Mouse (Mus musculus): ENCODE measurements around the gene Pnldc1. TPM values are rescaled to one million over a fixed set of nuclear protein-coding genes. Genes with fewer than 3 reads are reported as not detected.
"Not testable (repeated sequence)": the region's sequence is repeated elsewhere in the genome, so short reads cannot be mapped to it uniquely, and the experiment has no call there.

Pnldc1 gene
- total RNA-seq, 2 experiments from 2014 or later: 2.3 to 2.5 TPM

DNA sequence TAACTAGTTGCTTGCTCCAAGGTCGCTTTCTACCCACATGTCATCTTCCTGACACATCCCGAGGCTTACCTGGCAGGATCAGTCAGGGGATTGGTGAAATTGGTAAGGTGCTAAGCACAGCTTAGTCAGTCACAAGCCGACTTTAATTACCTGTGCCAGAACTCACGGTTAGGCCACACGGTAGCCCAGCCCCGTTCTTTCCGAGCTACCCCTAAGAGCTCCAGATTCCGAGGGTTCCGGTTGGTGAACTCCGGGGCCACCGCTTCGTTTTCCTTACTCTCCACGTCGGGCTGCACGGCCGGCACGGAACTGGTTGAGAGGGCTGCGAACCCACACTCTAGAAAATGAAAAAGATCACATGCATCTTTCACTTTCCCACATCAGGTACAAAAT lies 5.5 kb upstream of the Pnldc1 start, which contains the start of gene Tcp1:
Gene Tcp1 (plus strand): TSS at position 214 of the 393 bp plus-strand sequence.
- peak in 1 of 2 experiments; percentile 18 for DNase-seq (ENCODE audit: extremely low spot score in 1 of 2, low spot score in 1 of 2)

DNA sequence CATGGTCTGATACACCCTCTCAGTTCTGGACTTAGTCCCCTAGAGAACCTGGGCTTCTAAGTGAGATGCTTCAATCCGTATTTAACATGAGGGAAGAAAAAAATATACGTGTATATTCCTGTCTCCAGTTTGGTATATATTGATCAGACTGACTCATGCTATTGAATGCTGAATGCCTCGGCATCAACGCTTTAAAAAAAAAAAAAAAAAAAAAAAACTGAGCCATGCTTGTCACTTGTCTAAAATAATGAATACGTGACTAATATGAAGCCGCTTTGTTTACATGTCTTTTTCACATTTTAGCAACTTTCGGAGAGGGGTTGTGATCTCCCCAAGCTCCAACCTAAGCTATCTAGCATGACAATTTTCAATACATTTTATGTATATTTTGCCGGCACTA lies 361 bp upstream of the Pnldc1 start:
- DNase-seq (ENCODE audit: extremely low spot score in 1 of 2, low spot score in 1 of 2): no peak

DNA sequence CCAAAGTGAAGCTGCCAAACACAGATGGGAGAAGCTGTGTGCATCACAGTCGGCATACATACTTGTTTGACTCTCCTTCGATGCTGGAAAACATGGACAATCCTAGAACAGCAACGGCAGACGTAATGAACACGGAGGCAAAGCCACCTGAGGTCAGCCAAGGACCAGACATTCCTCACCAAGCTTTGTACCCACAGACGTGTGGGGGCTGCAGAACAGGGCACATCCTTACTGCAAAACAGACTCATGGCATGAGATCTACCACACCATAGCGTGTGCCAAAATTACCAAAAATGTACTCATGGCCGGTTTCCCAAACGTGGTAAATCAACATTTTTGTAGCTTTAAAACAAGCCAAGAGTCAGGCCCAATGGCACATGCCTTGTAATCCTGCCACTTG lies 3.6 kb downstream of the Pnldc1 start:
- DNase-seq (ENCODE audit: extremely low spot score in 1 of 2, low spot score in 1 of 2): no peak

DNA sequence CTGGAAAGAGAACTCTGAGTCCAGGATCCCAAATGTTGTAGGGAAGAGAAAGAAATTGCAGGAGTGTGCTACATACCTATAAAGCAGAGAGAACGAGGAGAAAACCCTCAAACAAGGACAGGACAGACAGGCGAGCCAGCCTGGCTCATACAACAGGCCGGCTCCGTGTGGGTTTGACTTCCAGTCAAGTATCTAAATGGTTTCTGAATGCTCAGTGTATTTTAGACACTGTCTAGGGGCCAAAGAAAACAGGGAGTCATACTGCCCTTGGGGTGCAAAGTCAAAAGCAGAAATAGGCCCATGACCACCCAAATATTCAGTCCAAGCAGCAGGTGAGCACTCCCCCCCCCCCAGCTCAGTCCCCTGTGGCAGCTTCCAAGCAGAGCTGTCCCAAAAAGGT lies 4.2 kb downstream of the Pnldc1 start:
- no peak for DNase-seq (ENCODE audit: extremely low spot score in 1 of 2, low spot score in 1 of 2)

DNA sequence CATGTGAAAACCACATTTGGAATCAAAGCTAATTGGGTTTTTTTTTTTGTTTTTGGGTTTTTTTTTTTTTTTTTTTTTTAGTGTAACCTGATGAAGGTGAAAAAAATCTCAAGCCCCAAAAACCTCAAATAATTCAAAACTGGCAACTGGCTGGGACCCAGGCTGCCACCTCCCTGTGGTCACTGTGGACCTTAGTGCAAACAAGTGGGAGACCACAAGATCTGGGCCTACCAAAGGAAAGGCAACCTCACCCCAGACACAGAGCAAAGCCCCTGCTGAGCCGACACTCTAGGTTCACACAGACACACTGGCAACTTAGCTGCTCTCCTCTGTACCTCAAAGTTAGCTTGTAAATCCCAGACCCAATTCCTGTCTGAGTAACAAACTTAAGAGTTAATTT lies 5.7 kb downstream of the Pnldc1 start:
- no peak for DNase-seq (ENCODE audit: extremely low spot score in 1 of 2, low spot score in 1 of 2)

GRCm38 (mm10) chr17:12903372-12904333 lies 6.4 kb downstream of the Pnldc1 start:
- no peak for DNase-seq (ENCODE audit: extremely low spot score in 1 of 2, low spot score in 1 of 2)

DNA sequence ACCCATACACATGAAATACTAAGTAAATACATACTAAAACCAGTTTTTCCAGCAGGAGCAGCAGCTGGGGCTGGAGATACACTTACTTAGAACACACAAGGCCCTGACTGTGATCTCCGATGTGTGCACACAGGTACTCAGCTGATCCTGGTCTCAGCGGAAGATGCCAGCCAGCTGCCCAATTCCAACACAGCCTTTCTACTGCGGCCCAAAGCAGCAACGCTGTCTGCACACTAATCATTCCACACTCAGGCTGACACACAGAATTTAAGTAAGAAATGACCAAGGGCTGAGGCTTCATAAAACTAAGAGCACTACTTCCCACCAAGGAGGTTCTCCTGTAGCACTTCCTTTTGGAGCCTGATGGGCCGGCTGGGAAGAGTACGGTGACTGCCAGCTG lies 7.7 kb downstream of the Pnldc1 start:
- no peak for DNase-seq (ENCODE audit: extremely low spot score in 1 of 2, low spot score in 1 of 2)

GRCm38 (mm10) chr17:12898607-12899006 lies 11.4 kb downstream of the Pnldc1 start:
- not testable (repeated sequence) for DNase-seq (ENCODE audit: extremely low spot score in 1 of 2, low spot score in 1 of 2)

DNA sequence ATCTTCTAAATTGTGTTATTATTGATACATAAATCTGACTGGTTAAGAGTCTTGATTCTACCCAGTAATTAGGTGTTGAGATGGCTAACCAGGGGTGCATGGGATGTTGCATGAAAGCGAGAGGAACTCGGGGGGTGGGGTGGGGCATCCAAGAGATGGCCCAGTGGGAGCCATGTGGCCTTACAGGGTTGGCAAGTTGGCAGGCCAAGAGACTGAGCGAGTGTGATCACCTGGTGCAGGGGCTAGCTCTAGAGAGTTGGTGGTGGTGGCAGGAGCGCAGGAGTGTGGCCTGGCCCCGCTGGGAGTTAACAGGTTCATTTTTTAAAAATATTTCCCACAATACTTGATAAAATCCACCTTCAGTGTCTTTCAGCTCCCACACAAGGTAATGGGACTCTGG lies 12.4 kb downstream of the Pnldc1 start:
- no peak for DNase-seq (ENCODE audit: extremely low spot score in 1 of 2, low spot score in 1 of 2)

DNA sequence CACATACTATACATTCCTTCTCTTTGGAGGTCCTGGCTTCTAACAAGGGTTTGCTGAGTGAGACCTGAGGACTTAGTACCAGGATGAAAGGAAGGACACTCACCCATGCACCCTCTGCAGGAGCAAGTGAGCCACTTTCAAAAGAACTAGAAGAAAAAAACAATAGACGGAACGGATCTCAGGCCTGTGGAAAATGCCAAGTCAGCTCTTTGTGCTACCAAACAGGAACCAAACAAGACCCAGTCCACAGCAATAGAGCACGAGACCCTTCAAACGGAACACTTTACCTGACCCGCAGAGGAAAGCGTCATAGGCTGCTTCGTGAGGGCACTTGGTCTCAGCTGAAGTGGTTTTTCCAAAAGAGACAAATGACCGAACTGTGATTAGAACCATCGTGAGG lies 18.0 kb downstream of the Pnldc1 start:
- no peak for DNase-seq (ENCODE audit: extremely low spot score in 1 of 2, low spot score in 1 of 2)

DNA sequence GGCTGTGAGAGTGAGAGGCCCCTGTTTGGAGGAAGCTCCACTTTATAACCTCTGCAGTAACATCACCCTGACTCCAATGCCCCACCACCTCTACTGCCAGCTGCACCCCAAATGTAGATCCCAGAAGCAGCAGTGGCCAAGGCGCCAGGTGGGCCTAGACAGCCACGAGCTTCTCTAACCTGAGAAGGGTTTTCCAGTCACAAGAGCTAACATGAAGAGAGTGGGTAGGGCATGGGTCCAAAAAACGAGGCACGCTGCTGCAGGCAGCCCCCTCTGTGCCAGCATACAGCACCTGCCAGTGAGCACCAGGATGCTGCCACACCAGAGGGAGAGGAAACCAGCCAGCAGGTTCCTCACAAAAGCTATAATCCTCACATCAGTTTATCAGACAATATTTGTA lies 19.0 kb downstream of the Pnldc1 start:
- DNase-seq (ENCODE audit: extremely low spot score in 1 of 2, low spot score in 1 of 2): no peak

GRCm38 (mm10) chr17:12887021-12887775 lies 22.8 kb downstream of the Pnldc1 start:
- DNase-seq (ENCODE audit: extremely low spot score in 1 of 2, low spot score in 1 of 2): no peak

GRCm38 (mm10) chr17:12886620-12887019 lies 23.4 kb downstream of the Pnldc1 start:
- DNase-seq (ENCODE audit: extremely low spot score in 1 of 2, low spot score in 1 of 2): no peak

DNA sequence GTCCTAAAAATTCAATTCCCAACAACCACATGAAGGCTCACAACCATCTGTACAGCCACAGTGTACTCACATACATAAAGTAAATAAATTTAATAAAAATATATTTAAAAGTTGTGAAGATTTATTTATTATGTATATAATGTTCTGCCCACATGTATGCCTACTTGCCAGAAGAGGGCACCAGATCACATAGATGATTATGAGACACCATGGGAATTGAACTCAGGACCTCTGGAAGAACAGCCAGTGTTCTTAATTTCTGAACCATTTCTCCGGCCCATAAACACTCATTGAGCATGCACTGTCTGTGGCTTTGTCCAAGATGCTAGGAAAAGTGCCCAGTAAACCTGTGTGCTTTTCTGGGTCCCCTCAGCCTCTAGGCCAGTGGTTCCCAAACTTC lies 28.8 kb downstream of the Pnldc1 start:
- DNase-seq (ENCODE audit: extremely low spot score in 1 of 2, low spot score in 1 of 2): no peak

GRCm38 (mm10) chr17:12880178-12880577 lies 29.9 kb downstream of the Pnldc1 start:
- DNase-seq (ENCODE audit: extremely low spot score in 1 of 2, low spot score in 1 of 2): peak; percentile 73 to 81

DNA sequence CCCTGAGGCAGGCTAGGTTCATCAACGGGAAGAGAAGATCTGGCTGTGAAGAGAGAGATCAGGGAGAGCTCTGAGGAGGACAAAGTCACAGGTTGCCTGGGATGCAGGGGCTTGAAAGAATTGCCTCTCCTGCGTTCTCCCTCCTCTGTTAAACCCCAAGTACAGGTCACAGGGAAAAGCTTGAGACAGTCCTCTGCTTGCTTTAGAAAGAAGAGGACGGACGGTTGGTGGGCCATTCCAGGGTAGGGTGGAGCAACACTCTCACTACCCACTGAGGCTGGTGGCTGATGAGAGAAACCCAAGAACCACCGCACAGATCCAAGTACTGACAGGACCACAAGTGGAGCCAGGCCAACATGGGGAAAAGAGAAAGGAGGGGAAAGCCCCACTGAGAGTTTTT lies 34.3 kb downstream of the Pnldc1 start, which contains the start of gene Mrgprh:
Gene Mrgprh (plus strand): TSS at position 301 of the 400 bp plus-strand sequence.
- no peak for DNase-seq (ENCODE audit: extremely low spot score in 1 of 2, low spot score in 1 of 2)

DNA sequence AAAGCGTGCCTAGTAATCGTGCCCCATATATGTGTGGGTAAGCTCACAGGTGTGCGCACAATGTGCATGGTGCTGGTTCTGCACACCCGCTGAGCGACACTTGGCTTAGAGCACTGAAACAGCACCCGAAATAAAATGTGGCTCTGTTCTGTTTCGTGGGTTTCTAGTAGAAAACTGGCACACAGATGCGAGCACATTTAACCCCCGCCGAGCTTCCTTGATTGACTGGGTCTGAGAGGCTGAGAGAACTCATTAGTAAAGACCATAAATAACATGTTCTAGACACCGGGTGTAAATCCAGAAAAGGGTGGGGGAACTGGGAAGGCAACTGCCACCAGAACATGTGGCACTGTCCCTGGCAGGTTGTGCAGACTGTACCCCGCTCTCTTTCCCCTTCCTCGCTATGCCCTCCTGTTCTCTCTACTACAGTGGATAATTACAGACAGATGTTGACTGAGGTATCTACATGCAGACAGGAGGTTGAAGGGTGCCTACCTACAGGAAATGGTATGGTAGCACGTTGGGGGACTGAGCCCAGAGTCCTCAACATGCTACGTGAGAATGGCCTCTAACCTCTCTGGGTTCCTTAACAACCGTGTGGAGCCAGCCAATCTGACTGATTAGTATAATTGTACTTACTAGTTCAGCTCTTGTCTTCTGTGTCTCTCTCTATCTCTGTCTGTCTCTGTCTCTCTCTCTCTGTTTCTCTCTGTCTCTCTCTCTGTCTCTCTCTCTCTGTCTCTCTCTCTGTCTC lies 37.6 kb downstream of the Pnldc1 start:
- DNase-seq (ENCODE audit: extremely low spot score in 1 of 2, low spot score in 1 of 2): no peak

DNA sequence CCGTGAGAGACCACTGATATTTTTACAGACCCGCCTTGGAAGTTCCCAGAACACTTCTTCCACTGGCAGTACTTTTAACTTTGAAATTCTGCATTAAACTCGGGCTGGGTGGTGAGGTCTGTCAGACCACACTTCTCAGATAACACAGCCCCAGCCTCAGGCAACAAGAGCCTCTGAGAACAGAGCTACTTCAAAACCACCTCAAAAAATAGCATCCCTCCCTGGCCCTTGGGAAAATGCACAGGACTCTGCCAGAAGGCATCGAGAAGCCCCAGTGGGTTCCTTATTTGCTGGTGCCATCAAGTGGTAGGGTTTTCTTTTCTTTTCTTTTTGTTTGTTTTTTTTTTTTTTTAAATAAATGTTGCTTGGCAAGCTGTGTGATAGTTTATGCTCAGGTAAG lies 41.4 kb downstream of the Pnldc1 start:
- DNase-seq (ENCODE audit: extremely low spot score in 1 of 2, low spot score in 1 of 2): no peak

DNA sequence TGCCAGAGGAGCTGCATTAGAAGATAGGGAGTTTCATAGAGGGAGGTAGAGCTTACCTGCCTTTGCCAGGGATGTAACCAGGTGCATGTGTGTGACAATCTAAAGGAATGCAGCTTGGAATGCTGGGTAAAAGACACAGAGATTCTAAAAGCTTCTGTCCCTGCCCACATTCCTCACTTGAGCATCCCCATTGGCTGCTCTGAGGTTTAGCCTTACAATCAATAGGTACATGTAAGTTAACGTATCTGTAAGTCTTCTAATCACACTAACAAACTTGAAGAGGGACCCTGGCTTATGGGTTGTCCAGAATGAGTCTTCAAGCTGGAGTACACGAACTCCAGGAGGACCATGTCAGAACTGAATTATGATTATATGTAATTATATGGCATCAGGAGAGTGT lies 42.0 kb downstream of the Pnldc1 start, which contains the start of gene Mas1:
Gene Mas1 (minus strand): TSS at position 101 of the 400 bp plus-strand sequence.
- no peak for DNase-seq (ENCODE audit: extremely low spot score in 1 of 2, low spot score in 1 of 2)

- no peak for DNase-seq (ENCODE audit: extremely low spot score in 1 of 2, low spot score in 1 of 2)
Observed at GRCm38 (mm10) chr17:12866853-12867252, 43.2 kb downstream of the Pnldc1 start.

- no peak for DNase-seq (ENCODE audit: extremely low spot score in 1 of 2, low spot score in 1 of 2)
Observed at GRCm38 (mm10) chr17:12865407-12865806, 44.6 kb downstream of the Pnldc1 start.

All from layer of hippocampus, postnatal 25 days (tissue).